Mouse (Mus musculus): Measurements from ENCODE around the gene Ank3. TPM values are rescaled to one million over a fixed set of nuclear protein-coding genes. Genes with fewer than 3 reads are reported as not detected.
A peak's percentile ranks its signal among the peaks of the same experiment; 100 is the strongest.

Gene Ank3
- polyA plus RNA-seq, 1 experiment: 39.1 TPM

DNA sequence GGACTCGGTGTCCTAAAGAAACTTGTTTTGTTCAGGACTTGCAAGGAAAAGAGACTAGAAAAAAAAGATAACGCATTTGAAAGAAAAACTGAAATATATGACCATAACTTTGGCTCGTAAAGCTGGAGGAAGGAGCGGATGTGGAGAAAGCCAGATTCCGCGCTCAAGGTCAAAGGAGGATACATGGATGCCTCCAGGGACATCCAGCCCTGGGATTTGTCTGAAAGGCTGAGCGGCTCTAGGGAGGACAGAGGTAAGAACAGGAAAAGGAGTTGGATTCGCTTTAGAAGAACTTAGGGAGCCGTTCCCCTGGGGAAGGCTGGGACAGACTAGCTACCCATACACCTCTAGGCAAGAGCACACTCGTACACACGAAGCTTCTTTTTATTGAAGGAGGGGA lies 32.4 kb upstream of the Ank3 start:
- H3K27me3 ChIP-seq (replicated peaks; ENCODE audit: control insufficient read depth, insufficient read depth, low read length): no peaks in the 10 kb centered on the region
- H3K4me3 ChIP-seq (ENCODE audit: insufficient read depth, low read depth, low read length): no peak overlapping the region
- H3K4me1 ChIP-seq (ENCODE audit: control insufficient read depth, insufficient read depth, low read length): no peaks in the 10 kb centered on the region
- H3K36me3 ChIP-seq (ENCODE audit: control insufficient read depth, insufficient read depth, low read length): no peaks in the 10 kb centered on the region
- 74% methylated on average over 11 of the region's 11 CpGs for WGBS
- no peak overlapping the region for H3K27ac ChIP-seq (ENCODE audit: insufficient read depth, low read depth, low read length)
- peak; percentile 21 for DNase-seq
- no peak for TF ChIP-seq CTCF (conservative IDR thresholded peaks at IDR 0.05; ENCODE audit: insufficient read depth, insufficient read length, low read depth, low read length)
- no peak for TF ChIP-seq POLR2A (IDR thresholded peaks at IDR 0.05; ENCODE audit: low read depth, low read length)

DNA sequence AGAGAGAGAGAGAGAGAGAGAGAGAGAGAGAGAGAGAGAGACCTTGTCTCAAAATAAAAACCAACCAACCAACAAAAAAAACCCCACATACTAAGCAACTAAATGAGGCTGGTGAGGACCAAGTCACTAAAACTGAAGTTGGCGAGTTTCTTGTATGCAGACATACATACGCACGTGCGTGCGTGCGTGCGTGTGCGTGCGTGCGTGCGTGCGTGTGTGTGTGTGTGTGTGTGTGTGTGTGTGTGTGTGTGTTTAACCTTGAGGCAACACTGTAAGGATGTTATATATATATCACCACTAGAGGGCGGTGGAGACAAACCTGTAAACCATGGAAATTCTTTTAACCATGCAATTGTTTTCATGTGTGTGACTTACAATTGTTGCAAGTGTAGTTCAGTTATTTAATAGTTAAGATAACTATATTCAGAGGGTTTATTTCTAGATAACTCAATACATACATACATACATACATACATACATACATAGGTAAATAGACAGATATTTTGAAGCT lies 31.6 kb upstream of the Ank3 start:
- 87% methylated on average over 13 of the region's 13 CpGs for WGBS
- no peaks in the 10 kb centered on the region for H3K4me1 ChIP-seq (ENCODE audit: control insufficient read depth, insufficient read depth, low read length)
- TF ChIP-seq CTCF (conservative IDR thresholded peaks at IDR 0.05; ENCODE audit: insufficient read depth, insufficient read length, low read depth, low read length): no peak
- no peak for TF ChIP-seq POLR2A (IDR thresholded peaks at IDR 0.05; ENCODE audit: low read depth, low read length)
- H3K4me3 ChIP-seq (ENCODE audit: insufficient read depth, low read depth, low read length): no peak overlapping the region
- H3K27ac ChIP-seq (ENCODE audit: insufficient read depth, low read depth, low read length): no peak overlapping the region
- DNase-seq: peak; percentile 19
- no peaks in the 10 kb centered on the region for H3K27me3 ChIP-seq (replicated peaks; ENCODE audit: control insufficient read depth, insufficient read depth, low read length)
- H3K36me3 ChIP-seq (ENCODE audit: control insufficient read depth, insufficient read depth, low read length): no peaks in the 10 kb centered on the region

DNA sequence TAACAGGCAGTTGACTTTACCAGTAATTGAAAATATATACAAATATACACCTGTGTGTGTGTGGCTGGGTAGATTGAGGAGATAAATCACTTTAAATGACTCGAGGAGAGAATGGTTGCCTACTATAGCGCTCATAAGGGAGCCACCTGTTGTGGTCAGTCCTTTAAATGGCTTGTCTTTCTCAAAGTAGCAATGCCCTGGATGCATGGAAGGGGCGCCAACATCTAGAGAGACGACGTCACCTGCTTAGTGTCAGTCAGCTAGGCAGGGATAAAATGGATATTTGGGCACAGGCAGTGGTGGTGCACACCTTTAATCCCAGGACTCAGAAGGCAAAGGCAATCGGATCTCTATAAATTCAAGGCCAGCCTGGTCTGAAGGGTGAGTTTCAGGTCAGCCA lies 29.3 kb upstream of the Ank3 start:
- no peak overlapping the region for H3K4me3 ChIP-seq (ENCODE audit: insufficient read depth, low read depth, low read length)
- no peaks in the 10 kb centered on the region for H3K4me1 ChIP-seq (ENCODE audit: control insufficient read depth, insufficient read depth, low read length)
- H3K36me3 ChIP-seq (ENCODE audit: control insufficient read depth, insufficient read depth, low read length): no peaks in the 10 kb centered on the region
- H3K27ac ChIP-seq (ENCODE audit: insufficient read depth, low read depth, low read length): no peak overlapping the region
- no peak for TF ChIP-seq CTCF (conservative IDR thresholded peaks at IDR 0.05; ENCODE audit: insufficient read depth, insufficient read length, low read depth, low read length)
- no peak for TF ChIP-seq POLR2A (IDR thresholded peaks at IDR 0.05; ENCODE audit: low read depth, low read length)
- no peaks in the 10 kb centered on the region for H3K27me3 ChIP-seq (replicated peaks; ENCODE audit: control insufficient read depth, insufficient read depth, low read length)
- no peak for DNase-seq
- 81% methylated on average over 6 of the region's 6 CpGs for WGBS

DNA sequence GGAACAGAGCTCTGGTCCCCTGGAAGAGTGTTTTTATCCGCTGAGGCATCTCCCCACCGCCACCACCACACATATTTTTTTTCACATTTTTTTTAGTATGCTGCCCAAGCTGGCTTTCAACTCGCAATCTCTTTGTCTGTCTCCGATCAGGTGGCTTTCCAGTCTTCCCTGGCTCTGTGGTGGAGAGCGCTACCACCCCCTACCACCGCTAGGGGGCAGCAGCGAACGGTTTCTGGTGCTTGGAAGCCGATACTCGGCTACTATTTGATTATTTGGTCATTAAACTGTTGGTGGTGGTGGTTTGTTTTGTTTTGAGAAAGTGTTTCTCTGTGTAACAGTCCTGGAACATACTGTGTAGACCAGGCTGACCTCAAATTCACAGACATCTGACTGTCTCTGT lies 27.1 kb upstream of the Ank3 start:
- Histone ChIP-seq H3K36me3 (ENCODE audit: control insufficient read depth, insufficient read depth, low read length) (no peaks in the 10 kb centered on the region), H3K4me1 (ENCODE audit: control insufficient read depth, insufficient read depth, low read length) (no peaks in the 10 kb centered on the region), H3K4me3 (ENCODE audit: insufficient read depth, low read depth, low read length) (no peak overlapping the region), H3K27me3 (replicated peaks; ENCODE audit: control insufficient read depth, insufficient read depth, low read length) (no peaks in the 10 kb centered on the region), H3K27ac (ENCODE audit: insufficient read depth, low read depth, low read length) (no peak overlapping the region)
- DNase-seq: peak; percentile 29
- TF ChIP-seq CTCF (conservative IDR thresholded peaks at IDR 0.05; ENCODE audit: insufficient read depth, insufficient read length, low read depth, low read length) (peak; percentile 70), POLR2A (IDR thresholded peaks at IDR 0.05; ENCODE audit: low read depth, low read length) (no peak)
- WGBS: 24% methylated on average over 10 of the region's 10 CpGs

DNA sequence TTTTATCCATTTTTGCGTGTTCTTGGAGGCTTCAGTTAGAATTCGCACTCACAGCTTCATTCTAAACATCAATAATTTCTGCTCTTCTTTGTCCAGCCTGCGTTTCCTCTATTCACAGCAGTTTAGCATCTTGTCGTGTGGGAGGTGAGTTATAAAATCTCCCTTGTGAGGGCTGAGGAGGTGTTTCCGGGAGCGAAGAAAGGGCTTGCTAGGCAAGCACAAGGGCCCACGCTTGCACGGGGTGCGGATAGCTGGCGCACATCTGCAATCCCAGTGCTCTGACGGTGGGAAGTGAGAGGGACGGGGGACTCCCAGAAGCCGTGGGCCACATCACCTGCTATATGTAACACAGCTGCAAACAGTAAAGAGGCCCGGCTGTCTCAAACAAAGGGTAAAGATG lies 26.5 kb upstream of the Ank3 start:
- DNase-seq: no peak
- Histone ChIP-seq H3K4me3 (ENCODE audit: insufficient read depth, low read depth, low read length) (no peak overlapping the region), H3K4me1 (ENCODE audit: control insufficient read depth, insufficient read depth, low read length) (no peaks in the 10 kb centered on the region), H3K27ac (ENCODE audit: insufficient read depth, low read depth, low read length) (no peak overlapping the region), H3K27me3 (replicated peaks; ENCODE audit: control insufficient read depth, insufficient read depth, low read length) (no peaks in the 10 kb centered on the region), H3K36me3 (ENCODE audit: control insufficient read depth, insufficient read depth, low read length) (no peaks in the 10 kb centered on the region)
- TF ChIP-seq POLR2A (IDR thresholded peaks at IDR 0.05; ENCODE audit: low read depth, low read length) (no peak), CTCF (conservative IDR thresholded peaks at IDR 0.05; ENCODE audit: insufficient read depth, insufficient read length, low read depth, low read length) (no peak)
- WGBS: 65% methylated on average over 14 of the region's 14 CpGs

DNA sequence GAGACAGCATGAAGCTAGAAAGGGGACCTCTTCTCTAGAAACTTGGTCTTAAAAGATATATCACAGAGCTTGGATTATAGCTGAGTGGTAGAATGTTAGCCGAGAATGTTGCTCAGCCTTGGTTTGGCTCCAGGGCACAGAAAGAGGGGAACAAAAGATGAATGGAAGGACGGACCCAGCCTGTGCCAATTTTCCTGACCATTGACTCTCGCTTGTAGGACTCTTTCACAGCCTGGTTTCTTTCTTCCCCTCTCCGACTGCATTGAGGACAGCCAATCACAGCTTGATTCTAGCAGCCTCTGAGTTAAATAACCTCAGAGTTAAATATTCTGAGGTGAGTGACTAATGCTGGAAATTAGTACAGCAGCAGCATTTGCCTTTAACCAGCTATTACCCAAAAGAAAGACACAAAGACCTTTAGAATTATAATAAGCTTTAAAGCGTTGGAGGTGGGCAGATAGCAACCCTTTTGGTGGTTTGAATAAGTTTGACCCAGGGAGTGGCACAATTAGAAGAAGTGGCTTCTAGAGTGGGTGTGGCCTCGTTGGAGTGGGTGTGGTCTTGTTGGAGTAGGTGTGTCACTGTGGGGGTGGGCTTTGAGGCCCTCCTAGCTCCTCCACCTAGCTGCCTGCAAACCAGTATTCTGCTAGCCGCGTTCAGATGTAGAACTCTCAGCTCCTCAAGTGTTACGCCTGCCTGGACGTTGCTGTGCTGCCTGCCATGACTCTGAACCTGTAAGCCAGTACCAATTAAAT lies 24.6 kb upstream of the Ank3 start:
- no peak overlapping the region for H3K27ac ChIP-seq (ENCODE audit: insufficient read depth, low read depth, low read length)
- no peaks in the 10 kb centered on the region for H3K4me1 ChIP-seq (ENCODE audit: control insufficient read depth, insufficient read depth, low read length)
- 75% methylated on average over 10 of the region's 10 CpGs for WGBS
- no peak overlapping the region for H3K4me3 ChIP-seq (ENCODE audit: insufficient read depth, low read depth, low read length)
- DNase-seq: no peak
- H3K27me3 ChIP-seq (replicated peaks; ENCODE audit: control insufficient read depth, insufficient read depth, low read length): no peaks in the 10 kb centered on the region
- TF ChIP-seq CTCF (conservative IDR thresholded peaks at IDR 0.05; ENCODE audit: insufficient read depth, insufficient read length, low read depth, low read length) (no peak), POLR2A (IDR thresholded peaks at IDR 0.05; ENCODE audit: low read depth, low read length) (no peak)
- no peaks in the 10 kb centered on the region for H3K36me3 ChIP-seq (ENCODE audit: control insufficient read depth, insufficient read depth, low read length)

DNA sequence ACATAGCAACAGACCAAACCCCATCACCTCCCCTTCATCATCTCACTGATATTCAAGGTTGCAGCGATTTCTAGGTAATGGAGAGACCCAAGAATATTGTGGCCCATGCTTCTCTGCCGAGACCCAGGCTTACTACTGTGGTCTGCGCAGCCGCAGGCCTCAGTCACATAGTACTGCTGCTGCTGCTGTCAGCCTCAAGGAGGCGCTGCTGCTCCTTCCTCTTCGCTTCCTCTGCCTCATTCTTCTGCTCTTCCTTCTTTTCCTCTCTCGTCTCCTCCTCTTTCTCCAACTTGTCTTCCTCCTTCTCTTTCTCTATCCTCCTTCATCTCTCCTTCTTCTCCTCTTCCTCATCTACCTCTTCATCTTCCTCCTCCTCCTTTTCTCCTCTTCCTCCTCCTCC lies 23.4 kb upstream of the Ank3 start:
- 77% methylated on average over 7 of the region's 7 CpGs for WGBS
- no peaks in the 10 kb centered on the region for H3K36me3 ChIP-seq (ENCODE audit: control insufficient read depth, insufficient read depth, low read length)
- TF ChIP-seq CTCF (conservative IDR thresholded peaks at IDR 0.05; ENCODE audit: insufficient read depth, insufficient read length, low read depth, low read length) (peak; percentile 38), POLR2A (IDR thresholded peaks at IDR 0.05; ENCODE audit: low read depth, low read length) (no peak)
- DNase-seq: no peak
- no peak overlapping the region for H3K4me3 ChIP-seq (ENCODE audit: insufficient read depth, low read depth, low read length)
- H3K4me1 ChIP-seq (ENCODE audit: control insufficient read depth, insufficient read depth, low read length): no peaks in the 10 kb centered on the region
- no peaks in the 10 kb centered on the region for H3K27me3 ChIP-seq (replicated peaks; ENCODE audit: control insufficient read depth, insufficient read depth, low read length)
- H3K27ac ChIP-seq (ENCODE audit: insufficient read depth, low read depth, low read length): no peak overlapping the region
